ENCODE assay signal across 16 mouse cellular contexts in genomic region chr1:42025781-42026180, GRCm38 (mm10).
"Had no signal": no experiment of that assay in that cellular context is flagged by ENCODE, and none has a peak within 500 bp of the region (broad histone marks: within the 10 kb centered on the region; RNA-seq: fewer than 3 reads in every experiment).

No protein-coding gene starts in this region.

- H3K36me3 ChIP-seq: neural tube, embryonic 13.5 days; neural tube, embryonic 15.5 days; stomach, embryonic 15.5 days had no signal

- H3K4me1 ChIP-seq: neural tube, embryonic 13.5 days; neural tube, embryonic 15.5 days; stomach, embryonic 15.5 days had no signal

- H3K4me2 ChIP-seq: neural tube, embryonic 13.5 days; neural tube, embryonic 15.5 days; stomach, embryonic 15.5 days had no signal

- H3K9me3 ChIP-seq: stomach, embryonic 15.5 days had no signal

- DNase-seq: retina, postnatal 1 day; right cerebral cortex, adult 18-20 months; right cerebral cortex, postnatal 14 days; right cerebral cortex, postnatal 25 days; right cerebral cortex, postnatal 4 days; spleen, adult 18-20 months; thymus, adult 18-20 months; thymus, adult 2 months; thymus, postnatal 14 days; thymus, postnatal 25 days; thymus, postnatal 36 days; thymus, postnatal 4 days had no signal

- H3K27ac ChIP-seq: neural tube, embryonic 13.5 days; neural tube, embryonic 15.5 days; stomach, embryonic 15.5 days; stomach, postnatal 0 days had no signal

- H3K9ac ChIP-seq: neural tube, embryonic 13.5 days; neural tube, embryonic 15.5 days; stomach, embryonic 15.5 days had no signal

- H3K27me3 ChIP-seq: neural tube, embryonic 13.5 days; neural tube, embryonic 15.5 days; stomach, embryonic 15.5 days had no signal

- H3K4me3 ChIP-seq: neural tube, embryonic 13.5 days; neural tube, embryonic 15.5 days; stomach, embryonic 15.5 days had no signal
